Mouse (Mus musculus) neural tube, embryonic 11.5 days (tissue): ENCODE data around the gene Pcp4l1. TPM values are rescaled to one million over a fixed set of nuclear protein-coding genes. Genes with fewer than 3 reads are reported as not detected.
A peak's percentile ranks its signal among the peaks of the same experiment; 100 is the strongest.
"Not testable (repeated sequence)": the region's sequence is repeated elsewhere in the genome, so short reads cannot be mapped to it uniquely, and the experiment has no call there.

ENCODE experiments used
- ATAC-seq: fragments of 200-750 bp; cut with Nextera tagmentation; 2 replicates; pipeline ENCODE4 v1.8.0; 2017; ENCODE audit warnings: moderate number of reproducible peaks, mild to moderate bottlenecking, moderate TSS enrichment, moderate library complexity; ENCODE audit not compliant: insufficient read depth, low FRiP score, low TSS enrichment
- DNase-seq: peaks from one replicate; pipeline ENCODE4 v3.0.0-alpha.2; 2015; ENCODE audit warnings: low spot score
- H3K27ac ChIP-seq: fragments of 300-500 bp; sonication (generic); 2 replicates; pipeline ENCODE4 v1.5.1; 2014; ENCODE audit warnings: low read depth, mild to moderate bottlenecking, low read length
- H3K27me3 ChIP-seq: fragments of 300-500 bp; sonication (generic); 2 replicates; pipeline ENCODE4 v1.6.1; 2014; ENCODE audit warnings: mild to moderate bottlenecking, low read length, mixed read lengths; ENCODE audit not compliant: control insufficient read depth, insufficient read depth
- H3K36me3 ChIP-seq: fragments of 300-500 bp; sonication (generic); 2 replicates; pipeline ENCODE4 v1.6.1; 2014; ENCODE audit warnings: mild to moderate bottlenecking, low read length, moderate library complexity, mixed read lengths; ENCODE audit not compliant: control insufficient read depth, insufficient read depth
- H3K4me1 ChIP-seq: fragments of 300-500 bp; sonication (generic); 2 replicates; pipeline ENCODE4 v1.6.1; 2014; ENCODE audit warnings: low read length, mixed read lengths; ENCODE audit not compliant: control insufficient read depth, insufficient read depth
- H3K4me2 ChIP-seq: fragments of 300-500 bp; sonication (generic); 2 replicates; pipeline ENCODE4 v1.6.1; 2014; ENCODE audit warnings: low read depth, mild to moderate bottlenecking, moderate library complexity
- H3K4me3 ChIP-seq: fragments of 300-500 bp; sonication (generic); 2 replicates; pipeline ENCODE4 v1.5.1; 2014; ENCODE audit warnings: low read depth, low read length
- H3K9ac ChIP-seq: fragments of 300-500 bp; sonication (generic); 2 replicates; pipeline ENCODE4 v1.6.1; 2014; ENCODE audit warnings: mild to moderate bottlenecking, low read length
- H3K9me3 ChIP-seq: fragments of 300-500 bp; sonication (generic); 2 replicates; pipeline ENCODE4 v1.6.1; 2016; ENCODE audit warnings: low read length; ENCODE audit not compliant: control insufficient read depth
- WGBS: fragments of 180-500 bp; shearing (Covaris S2); extraction: QIAGEN DNeasy Blood & Tissue Kit; methylation state at CpG from one replicate; pipeline ENCODE4 v1.1.7; 2014; 5-methylcytosine and 5-hydroxymethylcytosine counted together
- polyA plus RNA-seq: library from polyadenylated mRNA; unstranded; fragments of >200 nt; fragmentation: Nextera tagmentation; extraction: Ambion mirVana; gene quantifications from 2 replicates; pipeline ENCODE4 v1.2.1, GENCODE M21; 2014

Pcp4l1 gene
- polyA plus RNA-seq, 1 experiment from 2014 or later: 3.8 TPM

DNA sequence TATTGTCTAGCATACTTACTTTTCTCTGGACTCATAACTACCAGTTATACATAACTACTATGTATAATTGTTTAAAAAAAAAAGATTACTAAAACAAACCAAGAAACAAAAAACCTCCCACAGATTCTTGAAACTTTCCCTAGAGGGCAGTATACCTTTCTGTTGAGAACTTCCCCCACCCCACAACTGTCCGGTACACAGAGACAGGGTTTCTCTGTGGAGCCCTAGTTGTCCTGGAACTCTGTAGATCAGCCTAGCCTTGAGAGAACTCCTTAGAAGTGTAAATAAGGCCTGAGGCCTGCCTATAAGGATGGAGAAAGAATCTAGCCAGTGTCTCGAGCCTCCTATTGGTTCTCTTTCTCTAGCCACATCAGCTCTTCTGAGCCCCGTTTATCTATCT, 31.8 kb downstream of the Pcp4l1 start:
- H3K27ac ChIP-seq: no peak overlapping the region
- no peak for DNase-seq
- H3K4me1 ChIP-seq: no peaks in the 10 kb centered on the region
- H3K36me3 ChIP-seq: no peaks in the 10 kb centered on the region
- H3K9me3 ChIP-seq: no peaks in the 10 kb centered on the region
- no peak overlapping the region for H3K9ac ChIP-seq
- H3K4me2 ChIP-seq: no peak overlapping the region
- no peak overlapping the region for H3K4me3 ChIP-seq
- H3K27me3 ChIP-seq: peaks cover 11% of the 10 kb centered on the region
- ATAC-seq: no peak
- whole genome bisulfite sequencing: 29% methylated on average over 3 of the region's 3 CpGs

DNA sequence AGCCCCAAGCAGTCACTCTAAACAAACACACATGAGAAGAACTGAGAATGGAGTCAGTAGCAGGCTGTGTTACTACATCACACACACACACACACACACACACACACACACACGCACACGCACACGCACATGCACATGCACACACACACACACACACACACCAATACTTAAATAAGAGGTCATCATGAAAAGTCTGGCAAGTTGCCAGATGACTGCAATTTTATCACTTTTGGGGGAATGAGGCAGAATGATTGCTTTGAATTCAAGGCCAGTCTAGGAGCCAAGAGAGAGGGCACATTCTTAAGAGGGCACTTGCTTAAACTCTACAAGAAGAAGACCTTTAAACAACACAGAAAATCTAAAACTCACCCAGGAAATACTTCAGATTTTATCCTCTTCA, 33.5 kb downstream of the Pcp4l1 start:
- 90% methylated on average over 3 of the region's 3 CpGs for WGBS
- ATAC-seq: no peak
- H3K36me3 ChIP-seq: no peaks in the 10 kb centered on the region

DNA sequence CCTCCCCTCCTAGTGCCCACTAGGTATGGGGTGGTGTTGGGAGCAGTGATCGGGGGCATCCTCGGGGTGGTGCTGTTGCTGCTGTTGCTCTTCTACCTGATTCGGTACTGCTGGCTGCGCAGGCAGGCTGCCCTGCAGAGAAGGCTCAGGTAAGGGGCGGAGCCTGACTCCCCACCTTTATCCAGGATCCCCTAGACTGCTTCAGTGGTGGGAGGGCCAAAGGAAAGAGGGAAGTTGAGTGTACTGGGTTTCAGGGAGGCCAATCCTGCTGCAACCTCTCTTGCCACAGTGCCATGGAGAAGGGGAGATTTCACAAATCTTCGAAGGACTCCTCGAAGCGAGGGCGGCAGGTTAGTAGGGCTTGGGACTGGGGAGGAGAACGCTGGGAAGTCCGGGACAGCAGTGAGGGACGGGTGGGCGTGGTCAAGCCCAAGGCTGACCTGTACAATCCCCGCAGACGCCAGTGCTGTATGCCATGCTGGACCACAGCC, 36.5 kb downstream of the Pcp4l1 start:
- Histone ChIP-seq H3K9me3 (no peaks in the 10 kb centered on the region), H3K4me3 (peak overlapping the region; percentile 15; the same call in 1 of the 2 replicates), H3K4me2 (peak overlapping the region; percentile 29), H3K27ac (no peak overlapping the region), H3K9ac (no peak overlapping the region), H3K4me1 (no peaks in the 10 kb centered on the region), H3K36me3 (no peaks in the 10 kb centered on the region), H3K27me3 (peaks cover 19% of the 10 kb centered on the region)
- no peak for DNase-seq
- no peak for ATAC-seq
- 2% methylated on average over 15 of the region's 15 CpGs for WGBS

More for the DNA sequence above, 33.5 kb downstream of the Pcp4l1 start:
- H3K27ac ChIP-seq: no peak overlapping the region
- no peaks in the 10 kb centered on the region for H3K9me3 ChIP-seq
- peaks cover 19% of the 10 kb centered on the region for H3K27me3 ChIP-seq
- no peaks in the 10 kb centered on the region for H3K4me1 ChIP-seq
- H3K4me2 ChIP-seq: no peak overlapping the region
- no peak overlapping the region for H3K4me3 ChIP-seq
- DNase-seq: no peak
- H3K9ac ChIP-seq: no peak overlapping the region

DNA sequence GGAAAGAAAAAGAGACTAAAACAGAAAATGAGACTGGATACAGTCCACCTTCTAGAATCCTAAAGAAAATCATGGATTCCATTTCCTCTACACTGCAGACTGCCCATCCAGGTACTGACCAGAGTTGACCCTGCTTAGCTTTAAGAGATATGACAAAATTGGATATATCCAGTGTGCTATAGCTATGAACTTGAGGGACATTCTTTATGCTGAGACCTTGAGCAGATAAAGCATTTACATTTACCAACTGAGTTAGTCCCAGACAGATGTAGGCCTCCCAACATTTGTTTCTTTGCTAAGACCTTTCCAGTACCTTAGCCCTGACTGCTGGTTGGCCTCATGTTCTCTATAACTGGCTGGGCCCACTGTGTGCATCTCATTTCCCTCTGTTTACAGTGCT, 38.1 kb downstream of the Pcp4l1 start:
- no peak overlapping the region for H3K27ac ChIP-seq
- H3K4me2 ChIP-seq: no peak overlapping the region
- no peak overlapping the region for H3K9ac ChIP-seq
- no peaks in the 10 kb centered on the region for H3K4me1 ChIP-seq
- H3K9me3 ChIP-seq: no peaks in the 10 kb centered on the region
- H3K4me3 ChIP-seq: no peak overlapping the region
- DNase-seq (no peak), ATAC-seq (no peak)
- peaks cover 19% of the 10 kb centered on the region for H3K27me3 ChIP-seq
- no peaks in the 10 kb centered on the region for H3K36me3 ChIP-seq

DNA sequence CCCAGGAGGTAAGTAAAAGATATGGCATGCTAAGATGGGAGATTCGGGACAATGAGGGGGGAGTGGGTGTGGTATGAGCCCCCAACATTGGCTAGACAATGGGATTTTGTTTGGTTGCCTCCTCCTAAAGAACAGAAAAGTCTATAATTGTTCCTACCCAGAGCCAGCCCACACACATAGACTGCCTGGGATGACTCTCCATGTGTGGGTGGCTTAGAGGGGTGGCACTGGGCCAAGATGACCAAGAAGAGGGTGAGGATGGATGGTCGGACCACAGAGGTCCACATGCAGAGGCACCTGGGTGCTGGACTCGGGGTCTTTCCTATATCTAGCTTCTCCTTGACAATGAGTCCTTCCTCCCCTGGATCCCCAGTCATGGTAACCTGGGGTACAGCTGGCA, 39.4 kb downstream of the Pcp4l1 start:
- no peak for ATAC-seq
- WGBS: 71% methylated on average over 3 of the region's 3 CpGs
- no peaks in the 10 kb centered on the region for H3K4me1 ChIP-seq
- H3K4me3 ChIP-seq: no peak overlapping the region
- H3K27me3 ChIP-seq: peaks cover 19% of the 10 kb centered on the region
- no peaks in the 10 kb centered on the region for H3K9me3 ChIP-seq
- no peak overlapping the region for H3K4me2 ChIP-seq
- no peak overlapping the region for H3K27ac ChIP-seq
- DNase-seq: no peak
- no peak overlapping the region for H3K9ac ChIP-seq
- H3K36me3 ChIP-seq: no peaks in the 10 kb centered on the region

DNA sequence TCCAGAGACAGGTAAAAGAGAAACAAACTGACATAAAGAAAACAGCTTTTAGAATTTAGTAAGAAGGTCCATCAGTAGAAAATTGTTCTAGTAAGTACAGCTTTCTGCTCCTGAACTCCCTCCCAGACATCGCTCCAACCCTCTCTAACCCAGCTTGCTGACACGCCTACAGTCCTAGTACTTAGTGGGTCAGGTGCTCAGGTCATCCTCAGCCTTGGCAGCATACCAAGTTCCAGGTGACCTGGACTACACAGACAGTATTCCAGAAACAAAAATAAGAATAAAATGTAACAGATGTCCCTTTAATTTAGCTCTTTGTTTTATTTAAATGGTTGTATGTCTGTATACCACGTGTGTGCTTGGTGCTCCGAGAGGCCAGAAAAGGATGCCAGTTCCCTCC, 44.1 kb downstream of the Pcp4l1 start:
- Histone ChIP-seq H3K9me3 (no peaks in the 10 kb centered on the region), H3K4me1 (peaks cover 4% of the 10 kb centered on the region; the same call in 1 of the 2 replicates), H3K36me3 (no peaks in the 10 kb centered on the region), H3K4me2 (no peak overlapping the region), H3K27me3 (no peaks in the 10 kb centered on the region), H3K4me3 (no peak overlapping the region), H3K27ac (no peak overlapping the region), H3K9ac (no peak overlapping the region)
- WGBS: 83% methylated on average over 4 of the region's 4 CpGs
- ATAC-seq (no peak), DNase-seq (no peak)

DNA sequence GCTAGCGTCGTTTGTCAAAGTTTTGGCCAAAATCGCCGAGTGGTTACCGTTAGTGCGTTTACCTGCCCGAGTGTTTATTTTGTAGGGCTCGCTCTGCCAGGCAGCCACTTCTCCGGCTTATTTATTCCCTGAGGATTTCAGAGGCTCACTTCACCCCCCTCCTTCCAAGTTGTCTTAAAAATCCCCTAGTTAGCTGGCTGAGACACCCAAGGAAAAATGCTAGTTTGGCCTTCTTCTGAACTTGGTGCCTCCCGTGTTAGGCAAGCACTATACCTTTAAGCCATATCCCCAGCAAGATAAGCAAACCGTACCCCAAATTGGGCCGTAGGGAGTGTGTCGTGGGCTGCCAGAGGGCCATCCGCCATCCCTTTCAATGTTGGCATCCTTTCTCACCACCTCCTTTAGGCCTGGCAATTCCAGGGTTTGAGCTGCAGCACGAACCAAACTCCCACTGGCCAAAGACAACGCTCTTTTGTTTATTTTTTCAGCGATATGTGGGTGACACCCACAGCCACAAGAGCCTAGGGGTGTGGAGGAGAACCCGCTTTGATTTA, 45.2 kb downstream of the Pcp4l1 start:
- Histone ChIP-seq H3K4me2 (peak overlapping the region; percentile 68), H3K27me3 (no peaks in the 10 kb centered on the region), H3K9ac (peak overlapping the region; percentile 67), H3K4me3 (peak overlapping the region; percentile 61), H3K4me1 (peaks cover 4% of the 10 kb centered on the region; the same call in 1 of the 2 replicates), H3K27ac (no peak overlapping the region), H3K9me3 (no peaks in the 10 kb centered on the region), H3K36me3 (no peaks in the 10 kb centered on the region)
- DNase-seq: peak; percentile 25
- 9% methylated on average over 18 of the region's 18 CpGs for WGBS
- ATAC-seq: no peak

DNA sequence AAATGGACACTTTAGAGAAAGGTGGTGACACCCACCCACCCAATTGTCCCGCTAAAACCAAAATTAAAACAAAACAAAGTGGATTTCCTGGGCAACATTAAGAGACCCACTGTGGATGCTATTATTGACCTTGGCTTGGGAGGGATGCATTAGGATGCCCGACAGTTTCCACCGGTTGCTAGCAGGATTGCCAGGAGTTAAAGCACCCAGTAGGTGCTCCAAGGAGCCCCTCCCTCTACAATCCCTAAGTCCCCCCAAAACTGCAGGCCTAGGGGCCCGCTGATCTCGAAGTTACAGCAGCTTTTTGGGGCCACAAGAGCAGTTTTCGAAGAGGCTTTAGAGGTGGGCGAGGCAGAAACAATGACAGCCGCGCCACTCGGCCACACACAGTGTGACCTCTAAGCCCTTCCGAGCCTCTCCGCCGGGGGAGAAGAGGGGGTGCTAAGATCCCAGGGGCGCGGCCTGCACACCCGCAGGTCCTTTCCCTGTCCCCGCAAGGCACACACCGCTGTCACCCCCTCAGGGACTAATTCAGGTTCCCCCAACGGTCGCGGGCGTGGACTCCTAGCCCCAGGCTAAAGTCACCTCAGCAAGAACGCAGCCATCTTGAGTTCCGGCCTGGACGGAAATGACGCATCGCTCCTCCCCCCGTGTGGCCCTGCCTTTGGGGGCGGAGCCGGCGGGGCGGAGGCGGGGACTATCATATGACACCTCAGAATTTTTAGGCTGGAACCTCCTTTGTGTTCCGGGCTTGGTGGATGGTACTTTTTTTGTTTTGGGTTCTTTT, 45.9 kb downstream of the Pcp4l1 start, which contains the start of the genes Sdhc and Mpz:
Gene Sdhc, minus strand, starts transcription at position 630 of the 787 bp plus-strand sequence.
Gene Mpz, plus strand, starts transcription at position 738 of the 787 bp plus-strand sequence.
- H3K9ac ChIP-seq: peak within 1 kb of the TSS; percentile 67
- peak; percentile 97 for DNase-seq
- H3K4me1 ChIP-seq: peaks cover 4% of the 10 kb centered on the region; the same call in 1 of the 2 replicates
- H3K9me3 ChIP-seq: no peaks in the 10 kb centered on the region
- peak within 1 kb of the TSS; percentile 61 for H3K4me3 ChIP-seq
- H3K36me3 ChIP-seq: no peaks in the 10 kb centered on the region
- peak; percentile 98 for ATAC-seq
- under 1% methylated on average over 33 of the region's 34 CpGs for WGBS
- no peaks in the 10 kb centered on the region for H3K27me3 ChIP-seq
- peak within 1 kb of the TSS; percentile 68 for H3K4me2 ChIP-seq
- no peak within 1 kb of the TSS for H3K27ac ChIP-seq

DNA sequence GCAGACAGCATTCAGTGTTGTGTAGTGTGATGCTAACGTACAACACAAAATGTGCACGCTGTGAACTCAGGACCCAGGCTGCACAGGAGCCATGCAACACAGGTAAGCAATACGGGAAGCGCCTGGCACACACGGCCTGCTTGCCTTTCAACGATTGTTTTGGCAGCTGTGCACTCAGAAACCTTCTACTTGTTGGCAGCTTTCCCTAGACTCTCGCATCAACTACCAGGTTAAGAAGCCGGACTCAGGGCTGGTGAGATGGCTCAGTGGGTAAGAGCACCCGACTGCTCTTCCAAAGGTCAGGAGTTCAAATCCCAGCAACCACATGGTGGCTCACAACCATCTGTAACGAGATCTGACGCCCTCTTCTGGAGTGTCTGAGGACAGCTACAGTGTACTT, 53.1 kb downstream of the Pcp4l1 start:
- WGBS: 89% methylated on average over 9 of the region's 11 CpGs
- H3K4me3 ChIP-seq, DNase-seq, H3K9me3 ChIP-seq, ATAC-seq, H3K27ac ChIP-seq, H3K4me1 ChIP-seq, H3K36me3 ChIP-seq, H3K4me2 ChIP-seq, H3K27me3 ChIP-seq, H3K9ac ChIP-seq: not testable (repeated sequence)
